2 mouse cellular contexts compared by ENCODE assay signal in the genomic region with DNA sequence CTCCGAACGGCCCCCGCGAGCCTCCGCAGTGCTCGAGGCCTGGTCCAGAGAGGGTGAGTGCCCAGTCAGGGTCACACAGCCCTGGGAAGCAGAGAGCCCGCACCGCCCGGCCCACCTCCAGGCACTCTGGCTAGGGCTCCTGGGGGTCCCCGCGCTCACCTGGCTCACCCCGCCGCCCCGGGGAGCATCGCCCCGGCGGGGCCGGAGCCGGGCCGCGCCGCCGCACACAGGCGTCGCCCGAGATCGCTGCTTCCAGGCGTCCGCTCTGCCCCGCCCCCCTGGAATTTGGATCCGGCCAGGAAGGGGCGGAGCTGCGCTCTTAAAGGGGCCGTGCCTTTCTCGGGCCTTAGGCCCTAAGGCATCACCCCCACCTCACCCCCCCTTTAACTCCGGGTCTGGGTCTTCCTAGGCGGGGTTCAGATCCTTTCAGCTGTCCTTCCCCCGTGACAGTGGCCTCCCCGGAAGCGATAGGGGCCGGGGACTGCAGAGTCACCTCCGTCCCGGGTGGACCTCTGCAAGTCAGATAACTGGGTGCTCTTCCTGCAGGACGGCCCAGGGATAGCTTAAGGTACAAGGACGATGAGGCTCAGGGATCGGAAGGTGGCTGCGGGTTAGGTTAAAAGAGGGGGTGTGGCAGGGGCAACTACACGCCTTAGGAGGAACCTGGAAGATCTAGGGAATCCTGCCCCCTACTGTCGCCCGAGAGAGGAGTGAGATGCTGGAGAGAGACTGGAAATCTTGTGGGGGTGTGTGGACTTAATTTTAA.
TF ChIP-seq lines count a peak whose summit lies in the region.

TSS of gene Gas2l1 (minus strand) at position 272 of the 766 bp plus-strand sequence.

TF ChIP-seq in C2C12, 6 proteins besides CTCF, POLR2A, EP300 and RAD21:
- TF ChIP-seq USF1 (IDR thresholded peaks at IDR 0.05; ENCODE audit: low read depth) (no peak), MYOD1 (IDR thresholded peaks at IDR 0.05; ENCODE audit: control insufficient read depth, insufficient read length, low read depth) (no peak), MYOG (IDR thresholded peaks at IDR 0.05; ENCODE audit: control insufficient read depth, extremely low read depth, insufficient read length) (no peak), CEBPB (IDR thresholded peaks at IDR 0.05; ENCODE audit: low read depth) (no peak), MAX (IDR thresholded peaks at IDR 0.05) (no peak), FOSL1 (IDR thresholded peaks at IDR 0.05; ENCODE audit: insufficient read depth, low read length, poor library complexity, severe bottlenecking) (no peak)

TF ChIP-seq in myocyte, 11 proteins besides CTCF, POLR2A, EP300 and RAD21:
- TF ChIP-seq REST (IDR thresholded peaks at IDR 0.05; ENCODE audit: insufficient read depth, insufficient read length) (no peak), E2F4 (IDR thresholded peaks at IDR 0.05; ENCODE audit: insufficient read depth) (no peak), POLR2AphosphoS2 (IDR thresholded peaks at IDR 0.05; ENCODE audit: insufficient read length, low read depth) (peak; percentile 66)
